Mouse (Mus musculus) myocyte (in vitro differentiated cells): Measurements from ENCODE around the gene Gm49425. TPM values are rescaled to one million over a fixed set of nuclear protein-coding genes. Genes with fewer than 3 reads are reported as not detected.
A peak's percentile ranks its signal among the peaks of the same experiment; 100 is the strongest.

Experiments
- H3K27me3 ChIP-seq: one replicate; pipeline ENCODE4 v1.6.1; 2011; ENCODE audit not compliant: control insufficient read depth, insufficient read depth, insufficient read length
- H3K36me3 ChIP-seq: one replicate; pipeline ENCODE4 v1.6.1; 2011; ENCODE audit not compliant: control insufficient read depth, insufficient read depth
- H3K4me2 ChIP-seq: one replicate; pipeline ENCODE4 v1.6.1; 2011; ENCODE audit warnings: low read depth, control low read depth
- H3K4me3 ChIP-seq: one replicate; pipeline ENCODE4 v1.5.1; 2011; ENCODE audit warnings: mild to moderate bottlenecking, control low read depth, moderate library complexity
- H3K79me2 ChIP-seq: one replicate; pipeline ENCODE4 v1.6.1; 2011; ENCODE audit not compliant: control insufficient read depth, insufficient read depth
- H3ac ChIP-seq: one replicate; pipeline ENCODE4 v1.6.1; 2011; ENCODE audit not compliant: control insufficient read depth, insufficient read length
- CEBPB ChIP-seq: IDR thresholded peaks from 2 replicates; pipeline ENCODE4 v1.6.1; 2011; ENCODE audit warnings: mild to moderate bottlenecking, moderate library complexity; ENCODE audit not compliant: poor library complexity, insufficient read depth, severe bottlenecking
- E2F4 ChIP-seq: IDR thresholded peaks from one replicate; pipeline ENCODE4 v1.6.1; 2011; ENCODE audit warnings: mild to moderate bottlenecking, control low read depth, moderate library complexity; ENCODE audit not compliant: insufficient read depth
- MAX ChIP-seq: IDR thresholded peaks from one replicate; pipeline ENCODE4 v1.6.1; 2011; ENCODE audit warnings: low read depth, mild to moderate bottlenecking, control low read depth
- MYOD1 ChIP-seq, 3 experiments: IDR thresholded peaks; one replicate each; pipeline ENCODE4 v1.6.1; 2011; ENCODE audit warnings: control low read depth in 2 of 3, low read depth in 2 of 3, mild to moderate bottlenecking in 2 of 3, moderate library complexity in 1 of 3; ENCODE audit not compliant: insufficient read length in 2 of 3, control insufficient read depth in 1 of 3
- MYOG ChIP-seq, 3 experiments: IDR thresholded peaks; one replicate each; pipeline ENCODE4 v1.6.1; 2011; ENCODE audit warnings: control low read depth in 2 of 3, low read depth in 2 of 3, mild to moderate bottlenecking in 2 of 3; ENCODE audit not compliant: insufficient read length in 2 of 3, control insufficient read depth in 1 of 3, insufficient read depth in 1 of 3
- POLR2A ChIP-seq: IDR thresholded peaks from one replicate; pipeline ENCODE4 v1.6.1; 2011; ENCODE audit warnings: low read depth, mild to moderate bottlenecking, control low read depth, moderate library complexity; ENCODE audit not compliant: insufficient read length
- POLR2AphosphoS2 ChIP-seq: IDR thresholded peaks from one replicate; pipeline ENCODE4 v1.6.1; 2011; ENCODE audit warnings: low read depth, control low read depth; ENCODE audit not compliant: insufficient read length
- REST ChIP-seq: IDR thresholded peaks from one replicate; pipeline ENCODE4 v1.6.1; 2011; ENCODE audit warnings: mild to moderate bottlenecking, control low read depth, moderate library complexity; ENCODE audit not compliant: insufficient read depth, insufficient read length
- SRF ChIP-seq: IDR thresholded peaks from one replicate; pipeline ENCODE4 v1.6.1; 2011; ENCODE audit warnings: low read depth; ENCODE audit not compliant: control insufficient read depth, insufficient read length
- TCF12 ChIP-seq: IDR thresholded peaks from one replicate; pipeline ENCODE4 v1.6.1; 2011; ENCODE audit warnings: mild to moderate bottlenecking, control low read depth; ENCODE audit not compliant: poor library complexity, insufficient read depth, severe bottlenecking
- TCF3 ChIP-seq: IDR thresholded peaks from one replicate; pipeline ENCODE4 v1.6.1; 2011; ENCODE audit warnings: low read depth, control low read depth; ENCODE audit not compliant: insufficient read length
- USF1 ChIP-seq: IDR thresholded peaks from one replicate; pipeline ENCODE4 v1.6.1; 2011; ENCODE audit warnings: low read depth, mild to moderate bottlenecking, control low read depth, moderate library complexity
- polyA plus RNA-seq: library from polyadenylated mRNA; unstranded; fragments of >200 nt; fragmentation: generic; extraction: Trizol; gene quantifications from one replicate; pipeline ENCODE4 v1.2.1, GENCODE M21; 2012; ENCODE audit warnings: missing spikeins

Gm49425 gene
- polyA plus RNA-seq, 1 experiment, result not detected

DNA sequence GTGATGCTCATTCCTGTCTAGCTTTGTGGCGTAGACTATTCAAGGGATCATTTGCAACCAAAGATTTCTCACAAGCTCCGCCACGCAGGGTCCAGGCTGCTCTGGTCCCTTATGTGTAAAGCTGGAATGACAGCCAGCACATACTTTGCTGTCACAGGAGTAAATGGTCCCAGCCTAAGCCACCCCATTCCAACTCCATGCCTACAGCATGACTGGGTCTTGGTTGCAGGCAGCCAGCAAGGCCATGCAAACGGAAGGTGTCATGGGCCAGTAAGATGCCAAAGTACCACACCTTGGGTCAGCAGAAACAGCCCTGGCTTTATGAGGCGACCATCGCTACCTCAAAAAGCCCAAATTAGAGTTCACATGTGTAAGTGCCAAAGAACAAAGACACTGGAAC, 23.3 kb downstream of the Gm49425 start:
- no peaks in the 10 kb centered on the region for H3K79me2 ChIP-seq
- H3K4me2 ChIP-seq, result no peak overlapping the region
- peaks cover 59% of the 10 kb centered on the region for H3K27me3 ChIP-seq
- TF ChIP-seq TCF12 (no peak), POLR2AphosphoS2 (no peak), MYOD1 (IDR thresholded peaks at IDR 0.05; ENCODE audit: control insufficient read depth in 1 of 3, insufficient read length in 2 of 3, low read depth in 2 of 3) (no peak), E2F4 (no peak), POLR2A (no peak), MYOG (IDR thresholded peaks at IDR 0.05; ENCODE audit: control insufficient read depth in 1 of 3, insufficient read depth in 1 of 3, insufficient read length in 2 of 3, low read depth in 2 of 3) (no peak), USF1 (no peak), SRF (no peak), REST (no peak), CEBPB (no peak), TCF3 (no peak), MAX (no peak)
- H3ac ChIP-seq, result no peak overlapping the region
- H3K36me3 ChIP-seq, result no peaks in the 10 kb centered on the region
- no peak overlapping the region for H3K4me3 ChIP-seq

DNA sequence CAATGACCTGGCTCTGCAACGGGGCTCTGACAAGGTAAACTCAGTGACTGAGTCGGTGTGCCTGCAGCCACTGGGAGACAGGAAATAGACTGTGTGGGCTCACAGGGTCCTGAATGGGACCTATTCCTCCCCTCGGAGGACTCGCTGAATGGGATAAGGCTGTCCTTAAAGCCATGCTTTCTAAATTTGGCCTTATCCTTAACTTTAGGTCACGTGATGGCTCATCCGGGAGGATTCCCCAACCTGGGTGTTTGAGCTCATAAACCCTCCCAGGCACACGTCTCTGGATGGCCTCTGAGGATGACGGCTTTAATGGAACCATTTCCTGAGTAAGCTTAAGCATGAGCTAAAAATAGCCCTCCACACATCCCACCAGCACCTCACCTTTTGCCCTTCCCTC, 24.3 kb downstream of the Gm49425 start:
- H3ac ChIP-seq, result no peak overlapping the region
- peaks cover 68% of the 10 kb centered on the region for H3K27me3 ChIP-seq
- TF ChIP-seq USF1, result peak; percentile 8
- no peak for TF ChIP-seq E2F4
- H3K36me3 ChIP-seq, result no peaks in the 10 kb centered on the region
- H3K79me2 ChIP-seq, result no peaks in the 10 kb centered on the region
- no peak overlapping the region for H3K4me3 ChIP-seq
- H3K4me2 ChIP-seq, result no peak overlapping the region

DNA sequence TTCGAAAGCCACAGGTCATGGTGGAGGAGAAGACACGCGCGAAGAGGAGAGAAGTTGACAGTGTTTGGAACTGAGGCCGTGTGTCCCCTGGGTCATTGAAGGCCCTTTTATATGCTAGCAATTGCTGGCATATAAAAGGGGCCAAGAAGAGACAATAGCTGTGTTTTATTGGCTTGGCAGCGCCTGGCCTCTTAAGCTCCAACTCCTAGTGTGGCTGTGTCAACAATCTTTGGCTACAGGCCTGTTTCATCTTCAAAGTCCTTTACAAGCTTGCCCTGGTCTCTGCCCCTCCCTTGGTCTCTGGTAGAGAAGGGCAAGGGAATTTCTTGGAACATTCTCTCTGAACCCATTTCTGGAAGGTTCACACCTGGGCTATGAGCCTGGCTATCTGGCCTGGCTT, 25.6 kb downstream of the Gm49425 start, which contains the start of gene Krt83:
Gene Krt83, minus strand, starts transcription at position 82 of the 400 bp plus-strand sequence.
- Histone ChIP-seq H3ac (no peak within 1 kb of the TSS), H3K36me3 (no peaks in the 10 kb centered on the region), H3K27me3 (peaks cover 78% of the 10 kb centered on the region), H3K79me2 (no peaks in the 10 kb centered on the region), H3K4me3 (no peak within 1 kb of the TSS), H3K4me2 (no peak within 1 kb of the TSS)
- TF ChIP-seq MAX, result no peak
- no peak for TF ChIP-seq USF1
- no peak for TF ChIP-seq CEBPB
- TF ChIP-seq TCF3, result no peak
- TF ChIP-seq TCF12, result no peak
- TF ChIP-seq E2F4, result no peak
- no peak for TF ChIP-seq MYOD1 (IDR thresholded peaks at IDR 0.05; ENCODE audit: control insufficient read depth in 1 of 3, insufficient read length in 2 of 3, low read depth in 2 of 3)
- TF ChIP-seq SRF, result no peak
- no peak for TF ChIP-seq REST
- no peak for TF ChIP-seq POLR2AphosphoS2
- TF ChIP-seq POLR2A, result no peak
- no peak for TF ChIP-seq MYOG (IDR thresholded peaks at IDR 0.05; ENCODE audit: control insufficient read depth in 1 of 3, insufficient read depth in 1 of 3, insufficient read length in 2 of 3, low read depth in 2 of 3)

DNA sequence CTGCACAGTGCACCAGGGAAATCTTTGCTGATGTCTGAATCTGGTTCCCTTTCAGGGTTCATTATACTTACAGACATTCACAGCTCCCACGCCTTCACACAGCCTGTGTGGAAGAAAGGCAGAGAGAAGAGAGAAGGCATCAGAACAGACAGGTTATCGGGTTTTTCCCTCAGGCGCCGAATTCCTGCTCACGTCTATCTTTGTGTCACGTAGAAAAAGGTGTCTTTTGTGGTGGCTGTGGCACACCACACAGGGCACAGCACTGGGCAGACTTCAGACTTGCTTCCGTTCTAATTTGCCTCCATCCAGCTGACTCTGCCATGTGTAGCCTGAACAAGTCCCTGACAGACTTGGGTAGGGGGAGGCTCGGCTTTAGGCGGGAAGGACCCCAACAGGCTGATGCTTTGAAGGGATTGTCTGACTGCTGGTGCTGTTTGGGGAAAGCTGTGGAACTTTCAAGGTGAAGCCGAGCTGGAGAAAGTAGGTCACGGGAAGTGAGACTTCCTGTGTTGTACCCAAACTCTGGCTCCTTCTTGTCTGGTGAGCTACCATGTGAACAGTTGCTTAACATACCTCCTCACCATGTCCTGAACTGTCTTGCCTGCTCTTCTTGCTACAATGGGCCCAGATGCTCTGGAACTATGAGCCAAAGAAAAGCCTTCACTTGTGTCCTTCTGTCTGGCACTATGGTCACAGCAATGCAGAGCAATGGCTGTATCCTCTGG, 31.0 kb downstream of the Gm49425 start:
- Histone ChIP-seq H3K36me3 (no peaks in the 10 kb centered on the region), H3K4me2 (no peak overlapping the region), H3K27me3 (peaks cover 88% of the 10 kb centered on the region), H3ac (no peak overlapping the region), H3K79me2 (no peaks in the 10 kb centered on the region), H3K4me3 (no peak overlapping the region)
- TF ChIP-seq MAX (no peak), USF1 (no peak), REST (no peak), CEBPB (no peak), MYOD1 (IDR thresholded peaks at IDR 0.05; ENCODE audit: control insufficient read depth in 1 of 3, insufficient read length in 2 of 3, low read depth in 2 of 3) (no peak), POLR2AphosphoS2 (no peak), E2F4 (no peak), SRF (no peak), TCF12 (no peak), MYOG (IDR thresholded peaks at IDR 0.05; ENCODE audit: control insufficient read depth in 1 of 3, insufficient read depth in 1 of 3, insufficient read length in 2 of 3, low read depth in 2 of 3) (no peak), POLR2A (no peak), TCF3 (no peak)

DNA sequence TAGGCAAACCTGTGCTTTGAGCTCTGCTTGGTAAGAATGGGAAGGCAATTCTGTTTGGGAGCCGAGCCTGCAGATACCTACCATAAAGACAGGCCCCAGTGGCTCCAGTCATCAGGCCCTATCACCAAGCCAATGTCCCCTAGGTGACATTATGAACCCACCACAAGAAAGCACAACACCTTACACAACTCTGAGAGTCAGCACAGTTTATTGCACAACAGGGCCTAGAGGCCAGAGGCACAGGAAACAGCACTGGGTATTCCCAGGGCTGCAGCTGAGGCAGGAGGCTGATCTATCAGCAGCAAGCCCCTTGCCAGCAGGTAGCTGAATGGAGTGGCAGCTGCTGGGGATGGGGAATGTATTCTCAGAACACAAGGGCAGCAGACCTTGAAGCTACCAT, 32.1 kb downstream of the Gm49425 start:
- H3K79me2 ChIP-seq, result no peaks in the 10 kb centered on the region
- H3K4me2 ChIP-seq, result no peak overlapping the region
- no peaks in the 10 kb centered on the region for H3K36me3 ChIP-seq
- peaks cover 82% of the 10 kb centered on the region for H3K27me3 ChIP-seq
- TF ChIP-seq MYOG (IDR thresholded peaks at IDR 0.05; ENCODE audit: control insufficient read depth in 1 of 3, insufficient read depth in 1 of 3, insufficient read length in 2 of 3, low read depth in 2 of 3), result no peak
- no peak for TF ChIP-seq CEBPB
- no peak for TF ChIP-seq TCF12
- no peak for TF ChIP-seq SRF
- no peak for TF ChIP-seq E2F4
- no peak for TF ChIP-seq REST
- TF ChIP-seq MAX, result no peak
- TF ChIP-seq USF1, result no peak
- no peak for TF ChIP-seq POLR2A
- no peak for TF ChIP-seq MYOD1 (IDR thresholded peaks at IDR 0.05; ENCODE audit: control insufficient read depth in 1 of 3, insufficient read length in 2 of 3, low read depth in 2 of 3)
- no peak for TF ChIP-seq POLR2AphosphoS2
- no peak for TF ChIP-seq TCF3
- no peak overlapping the region for H3ac ChIP-seq
- H3K4me3 ChIP-seq, result no peak overlapping the region
